Mouse (Mus musculus) spleen, postnatal 10 days (tissue): ENCODE results near the gene Acsf3.

Source experiments
- DNase-seq, 2 experiments: peaks; one replicate each; pipeline ENCODE4 v3.0.0; 2021 to 2022; ENCODE audit warnings: low spot score in 2 of 2

Gene Acsf3

DNA sequence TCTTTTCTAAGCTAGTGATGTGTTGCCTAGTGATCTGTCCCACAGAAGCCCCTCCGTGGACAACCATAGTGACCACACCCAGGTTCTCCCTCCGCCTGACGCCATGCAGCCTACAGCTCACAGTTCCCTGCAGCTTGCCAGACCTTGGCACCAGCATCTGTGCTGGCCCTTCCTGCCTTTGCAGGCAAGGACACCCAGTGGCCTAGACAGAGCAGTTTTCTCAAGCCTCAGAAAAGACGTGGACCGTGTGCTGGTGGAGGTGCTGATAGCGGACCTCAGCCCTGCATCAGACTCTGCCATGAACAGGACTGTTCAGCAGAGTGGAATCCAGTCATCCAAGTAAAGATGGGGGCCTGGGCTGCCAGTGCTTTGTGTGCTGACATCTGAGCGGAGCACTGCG is 35.1 kb downstream of the Acsf3 start:
- DNase-seq = no peak

- DNase-seq = no peak
Observed at GRCm38 (mm10) chr8:122811870-122812494, 36.7 kb downstream of the Acsf3 start.

DNA sequence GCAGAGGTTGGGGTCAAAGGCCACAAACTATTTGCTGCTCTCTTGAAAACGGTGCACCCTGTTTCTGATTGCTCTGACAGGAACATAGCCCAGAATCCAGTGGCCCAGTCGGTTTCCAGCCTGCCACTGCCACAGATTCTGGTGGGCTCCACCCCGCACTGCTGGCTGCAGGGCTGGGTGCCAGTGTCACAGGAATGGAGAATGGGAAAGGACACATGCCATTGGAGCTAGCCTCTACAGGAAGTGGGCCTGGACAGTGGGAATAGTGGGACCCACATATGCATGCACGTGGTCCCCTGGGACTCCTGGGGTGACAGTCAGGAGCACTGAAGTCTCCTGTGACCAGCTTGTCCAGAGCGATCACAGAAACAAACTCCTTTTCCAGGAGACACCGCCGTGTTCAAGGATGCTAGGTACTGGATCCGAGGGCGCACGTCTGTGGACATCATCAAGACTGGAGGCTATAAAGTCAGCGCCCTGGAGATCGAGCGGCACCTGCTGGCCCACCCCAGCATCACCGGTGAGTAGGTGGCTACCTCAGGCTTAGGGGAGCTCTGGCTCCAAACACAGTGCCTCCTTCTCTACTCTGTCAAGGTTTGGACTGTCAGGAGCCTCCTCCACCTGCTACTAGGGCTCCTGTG is 37.4 kb downstream of the Acsf3 start:
- DNase-seq = peak in 1 of 2 experiments; percentile 49

DNA sequence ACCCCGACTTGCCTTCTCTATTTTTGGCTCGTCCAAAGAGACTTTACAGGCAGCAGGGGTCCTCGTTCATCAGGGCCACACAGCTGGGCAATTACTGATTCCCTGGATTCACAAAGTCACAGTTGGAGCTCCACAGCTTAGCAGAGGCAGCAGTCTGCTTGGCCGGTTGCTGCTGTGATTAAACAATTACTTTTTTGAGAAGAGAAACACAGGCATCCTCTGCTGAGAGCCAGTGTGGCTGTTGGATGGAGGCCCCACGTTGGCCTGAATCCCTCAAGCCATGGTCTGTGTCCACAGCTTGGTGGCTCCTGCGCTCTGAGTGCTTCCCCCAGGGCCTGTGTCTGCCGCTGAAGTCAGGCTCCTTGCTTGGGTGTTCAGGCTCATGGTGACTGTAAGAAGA is 39.3 kb downstream of the Acsf3 start:
- no peak for DNase-seq

DNA sequence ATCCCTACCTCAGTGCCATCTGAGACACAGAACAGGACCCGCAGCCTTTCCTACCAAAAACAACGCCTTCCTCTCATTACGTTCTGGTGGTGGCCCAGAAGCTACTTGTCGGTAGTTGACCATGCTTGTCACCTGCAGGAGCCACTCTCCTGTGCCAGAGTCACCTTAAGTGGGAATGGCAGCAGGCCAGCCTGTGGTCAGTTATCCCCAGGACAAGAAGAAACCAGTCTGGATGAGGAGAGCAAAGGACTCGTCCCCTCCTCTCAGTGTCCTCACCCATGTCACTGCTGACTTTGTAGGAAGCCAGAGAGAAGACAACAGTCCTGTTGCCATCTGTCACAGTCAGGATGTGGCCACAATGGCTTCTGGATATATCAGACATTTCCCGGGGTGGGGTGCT is 41.7 kb downstream of the Acsf3 start:
- no peak for DNase-seq

DNA sequence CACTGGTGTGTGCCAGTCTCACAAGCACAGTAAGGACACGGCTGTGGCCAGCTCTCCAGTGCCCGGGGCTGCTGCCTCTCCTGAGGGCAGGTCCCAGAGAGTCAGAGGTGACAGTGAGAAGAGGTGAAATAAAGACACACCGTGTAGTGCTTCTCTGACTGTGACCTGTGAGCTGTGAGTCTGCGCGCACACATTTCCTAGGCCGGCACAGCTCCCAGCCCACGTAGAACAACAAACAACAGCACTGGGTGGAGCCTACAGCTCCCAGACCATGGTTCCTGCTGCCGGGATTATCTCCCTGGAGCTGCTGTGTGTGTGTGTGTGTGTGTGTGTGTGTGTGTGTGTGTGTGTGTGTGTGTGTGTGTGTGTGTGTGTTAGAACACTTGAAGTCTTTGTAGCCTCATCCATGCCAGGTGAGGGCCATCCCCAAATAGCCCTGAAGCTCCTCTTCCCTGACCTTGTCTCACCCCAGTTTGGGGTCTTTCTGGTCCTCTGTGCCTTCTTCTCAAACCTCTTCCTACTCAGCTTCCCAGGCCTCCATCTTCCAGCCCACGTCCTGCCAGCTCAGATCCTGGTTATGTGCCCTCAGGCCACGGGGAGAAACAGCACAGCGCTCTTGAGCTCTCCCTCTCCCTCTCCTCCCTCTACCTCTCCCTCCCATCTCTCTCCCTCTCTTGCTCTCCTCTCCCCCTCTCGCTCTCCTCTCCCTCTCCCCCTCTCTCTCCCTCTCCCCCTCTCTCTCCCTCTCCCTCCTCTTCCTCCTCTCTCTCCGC is 42.6 kb downstream of the Acsf3 start:
- no peak for DNase-seq

DNA sequence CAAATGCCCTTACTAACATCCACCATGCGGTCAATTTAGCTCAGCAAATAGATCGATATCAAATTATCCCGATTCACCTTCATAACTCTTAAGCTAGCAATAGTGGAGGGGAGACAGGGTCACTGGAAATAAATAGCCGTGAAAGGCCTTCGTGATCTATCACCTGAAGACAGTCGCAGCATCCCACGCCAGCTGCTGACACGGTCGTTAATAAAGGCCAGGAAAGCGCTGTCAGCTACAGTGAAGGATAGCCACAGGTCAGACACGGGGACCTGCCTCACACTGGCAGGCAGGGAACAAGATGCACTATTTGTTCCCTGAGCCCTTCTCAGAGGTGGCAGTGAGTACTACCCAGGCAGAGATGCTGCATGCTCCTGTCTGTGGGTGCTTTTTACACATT is 44.5 kb downstream of the Acsf3 start:
- DNase-seq = no peak

DNA sequence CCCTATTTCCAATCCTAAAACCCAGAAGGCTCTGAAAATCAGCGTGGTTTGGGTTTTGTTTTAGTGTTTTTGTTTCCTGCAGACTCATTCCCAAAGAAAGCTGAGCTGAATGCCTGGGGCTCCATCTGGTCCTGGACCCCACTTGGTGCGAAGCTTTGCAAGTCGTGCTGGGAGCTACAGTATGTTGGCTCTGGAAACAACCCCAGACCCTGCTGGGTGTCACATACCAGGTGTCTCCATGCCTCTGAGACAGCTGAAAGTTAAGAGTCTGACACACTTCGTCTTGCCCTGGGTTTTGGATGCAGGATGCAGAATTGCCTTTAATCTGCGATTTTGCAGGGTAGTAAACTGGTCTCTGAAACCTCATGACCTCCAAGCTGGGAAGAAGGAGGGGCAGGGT is 49.3 kb downstream of the Acsf3 start:
- no peak for DNase-seq

GRCm38 (mm10) chr8:122824986-122825385 is 49.7 kb downstream of the Acsf3 start:
- no peak for DNase-seq

DNA sequence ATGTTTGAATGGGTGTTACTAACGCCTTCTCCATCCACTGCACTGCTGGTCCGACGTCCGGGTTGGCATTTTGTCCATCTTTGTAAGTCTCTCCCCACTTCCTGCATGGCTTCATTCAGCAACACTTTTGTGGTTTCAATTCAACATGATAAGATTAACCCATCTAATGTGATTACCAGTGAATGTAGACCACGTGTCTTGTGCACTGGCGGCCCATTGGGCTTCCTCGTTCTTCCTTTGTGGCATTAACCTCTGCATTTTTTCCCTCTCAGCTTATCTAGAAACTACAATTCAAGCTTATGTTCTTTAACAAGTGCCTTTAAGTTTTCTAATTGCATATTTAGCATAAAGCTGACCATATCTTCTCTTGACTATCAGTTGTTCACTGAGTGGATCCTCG is 50.1 kb downstream of the Acsf3 start:
- DNase-seq = no peak

DNA sequence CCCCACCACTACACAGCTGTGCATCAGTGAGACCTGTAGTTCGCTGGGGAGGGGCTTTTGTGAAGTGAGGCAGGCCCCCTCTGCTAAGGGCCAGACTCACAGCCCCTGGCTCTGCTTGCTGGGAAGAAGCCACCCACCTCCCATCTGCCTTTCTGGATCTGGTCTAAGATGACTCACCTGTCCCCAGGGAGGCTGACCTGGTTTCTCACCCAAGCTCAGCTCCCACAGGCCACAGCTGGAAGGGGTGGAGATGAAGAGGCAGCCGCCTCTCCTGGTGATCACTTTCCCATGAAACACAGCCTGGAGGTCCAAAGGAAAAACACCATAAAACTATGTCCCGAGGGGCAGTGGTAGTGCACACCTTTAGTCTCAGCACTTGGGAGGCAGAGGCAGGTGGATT is 54.1 kb downstream of the Acsf3 start:
- DNase-seq = no peak

- DNase-seq = peak; percentile 96 to 97
Observed at GRCm38 (mm10) chr8:122830349-122831061, 55.2 kb downstream of the Acsf3 start.

DNA sequence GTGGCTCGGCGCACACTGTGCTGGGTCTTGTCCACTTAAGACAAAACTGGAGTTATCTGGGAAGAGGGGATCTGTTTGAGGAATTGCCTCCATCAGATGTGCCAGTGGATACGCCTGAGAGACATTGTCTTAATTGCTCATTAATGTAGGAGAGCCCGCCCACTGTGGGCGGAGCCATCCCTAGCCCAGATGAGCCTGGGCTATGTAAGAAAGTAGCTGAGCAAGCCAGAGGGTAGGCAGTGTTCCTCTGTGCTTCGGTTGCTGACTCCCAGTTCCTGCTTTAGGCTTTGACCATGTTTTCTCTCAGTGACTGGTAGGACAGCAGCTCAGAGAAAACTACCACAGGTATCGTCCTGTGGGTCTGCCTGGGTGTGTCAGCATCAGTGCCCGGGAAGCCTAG is 59.1 kb downstream of the Acsf3 start:
- peak in 1 of 2 experiments; percentile 4 for DNase-seq

DNA sequence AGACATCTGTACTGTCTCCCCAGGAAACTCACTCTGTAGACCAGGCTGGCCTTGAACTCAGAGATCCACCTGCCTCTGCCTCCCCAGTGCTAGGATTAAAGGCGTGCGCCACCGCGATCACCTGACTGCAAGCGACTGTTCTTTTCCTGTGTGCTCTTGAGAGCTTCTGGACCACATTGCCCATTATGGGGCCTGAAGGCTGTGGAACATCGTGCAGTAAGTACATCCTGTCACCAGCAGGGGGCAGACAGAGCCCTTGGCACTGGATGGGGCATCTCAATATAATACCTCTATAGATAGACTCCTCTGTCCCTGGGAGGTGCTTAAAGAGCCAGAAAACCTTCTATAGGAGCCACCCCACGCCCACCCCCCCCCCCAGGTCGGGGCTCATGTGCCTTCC is 59.7 kb downstream of the Acsf3 start:
- DNase-seq = peak; percentile 63 to 87

- no peak for DNase-seq
Observed at GRCm38 (mm10) chr8:122836199-122836598, 60.9 kb downstream of the Acsf3 start.

- no peak for DNase-seq
Observed at GRCm38 (mm10) chr8:122836696-122837095, 61.4 kb downstream of the Acsf3 start.

GRCm38 (mm10) chr8:122844161-122844560 is 68.9 kb downstream of the Acsf3 start:
- DNase-seq = no peak

DNA sequence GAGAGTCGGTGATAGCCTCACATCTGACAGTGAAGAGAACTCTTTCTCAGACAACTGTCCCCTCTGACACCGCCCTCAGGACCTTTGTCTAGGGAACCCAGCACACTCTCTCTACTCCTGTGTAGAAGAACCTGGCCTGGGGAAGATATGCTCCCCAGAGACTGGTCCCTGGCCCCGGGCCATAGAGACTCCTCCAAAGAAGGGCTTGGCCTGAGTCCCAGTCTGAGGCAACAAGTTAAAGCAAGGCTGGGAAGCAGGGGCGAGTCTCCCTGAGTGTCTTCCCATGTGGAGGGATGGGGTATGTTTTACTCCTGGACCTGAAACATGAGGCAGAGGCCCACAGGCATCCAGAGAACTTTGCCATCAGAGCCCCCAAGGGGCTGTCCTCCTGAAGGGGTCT is 70.4 kb downstream of the Acsf3 start:
- DNase-seq = peak in 1 of 2 experiments; percentile 43

GRCm38 (mm10) chr8:122847829-122848561 is 72.7 kb downstream of the Acsf3 start, which contains the start of gene Cdh15:
Gene Cdh15, plus strand, starts transcription at chr8:122847966.
- DNase-seq = peak in 1 of 2 experiments; percentile 65

- DNase-seq = no peak
Observed at GRCm38 (mm10) chr8:122849152-122849910, 74.0 kb downstream of the Acsf3 start.
